Mouse (Mus musculus) liver, embryonic 14.5 days (tissue): ENCODE data around the gene Map2k5. TPM values are rescaled to one million over a fixed set of nuclear protein-coding genes. Genes with fewer than 3 reads are reported as not detected.

ENCODE experiments used
- ATAC-seq: fragments of 200-750 bp; cut with Nextera tagmentation; 2 replicates; pipeline ENCODE4 v1.8.0; 2017; ENCODE audit warnings: moderate number of reproducible peaks, mild to moderate bottlenecking, moderate library complexity; ENCODE audit not compliant: insufficient read depth
- DNase-seq, 3 experiments: peaks; one replicate each; pipeline ENCODE4 v3.0.0-alpha.2; 2012 to 2013; ENCODE audit warnings: low read depth in 3 of 3, low spot score in 3 of 3
- H3K27ac ChIP-seq: fragments of 300-500 bp; sonication (generic); 2 replicates; pipeline ENCODE4 v1.5.1; 2014; ENCODE audit warnings: moderate library complexity, mild to moderate bottlenecking, control low read depth, inconsistent platforms
- H3K27me3 ChIP-seq: fragments of 300-500 bp; sonication (generic); 2 replicates; pipeline ENCODE4 v1.6.1; 2014; ENCODE audit warnings: mild to moderate bottlenecking, low read length, moderate library complexity; ENCODE audit not compliant: control insufficient read depth, insufficient read depth
- H3K36me3 ChIP-seq: fragments of 300-500 bp; sonication (generic); replicated peaks from 2 replicates; pipeline ENCODE4 v1.6.1; 2014; ENCODE audit warnings: low read depth; ENCODE audit not compliant: control insufficient read depth, insufficient read depth
- H3K4me1 ChIP-seq, 2 experiments: fragments of 200-500 bp in 1 of 2; fragments of 300-500 bp in 1 of 2; sonication (generic) in 1 of 2; replicated peaks; 2 replicates each; pipeline ENCODE4 v1.6.1; 2012 to 2014; ENCODE audit warnings: antibody characterized with exemption in 1 of 2, inconsistent platforms in 1 of 2, low read length in 1 of 2; ENCODE audit not compliant: control insufficient read depth in 2 of 2, insufficient read depth in 2 of 2
- H3K4me2 ChIP-seq: fragments of 300-500 bp; sonication (generic); 2 replicates; pipeline ENCODE4 v1.6.1; 2014; ENCODE audit warnings: low read depth, mild to moderate bottlenecking, control low read depth, moderate library complexity
- H3K4me3 ChIP-seq, 2 experiments: fragments of 200-500 bp in 1 of 2; fragments of 300-500 bp in 1 of 2; sonication (generic) in 1 of 2; 2 replicates each; pipeline ENCODE4 v1.5.1; 2012 to 2014; ENCODE audit warnings: low read depth in 2 of 2, low read length in 2 of 2, mild to moderate bottlenecking in 2 of 2, control low read depth in 1 of 2, inconsistent platforms in 1 of 2, moderate library complexity in 1 of 2; ENCODE audit not compliant: insufficient read depth in 1 of 2
- H3K9ac ChIP-seq: fragments of 300-500 bp; sonication (generic); replicated peaks from 2 replicates; pipeline ENCODE4 v1.6.1; 2014; ENCODE audit warnings: mild to moderate bottlenecking, control low read depth, moderate library complexity
- H3K9me3 ChIP-seq: fragments of 300-500 bp; sonication (generic); 2 replicates; pipeline ENCODE4 v1.6.1; 2016; ENCODE audit warnings: low read length, mixed read lengths; ENCODE audit not compliant: control insufficient read depth
- CTCF ChIP-seq: IDR thresholded peaks from 2 replicates; pipeline ENCODE4 v1.5.1; 2016; ENCODE audit warnings: antibody characterized with exemption, low read depth, control low read depth
- EP300 ChIP-seq: IDR thresholded peaks from 2 replicates; pipeline ENCODE4 v1.6.1; 2016; ENCODE audit warnings: antibody characterized with exemption, low read depth
- WGBS: fragments of 180-500 bp; shearing (Covaris S2); extraction: QIAGEN DNeasy Blood & Tissue Kit; methylation state at CpG from one replicate; pipeline ENCODE4 v1.1.7; 2014; ENCODE audit not compliant: insufficient replicate concordance; 5-methylcytosine and 5-hydroxymethylcytosine counted together
- polyA plus RNA-seq, 2 experiments: library from polyadenylated mRNA; depleted of rRNA in 1 of 2; stranded (reverse) in 1 of 2; unstranded in 1 of 2; fragments of >200 nt; fragmentation: Nextera tagmentation in 1 of 2; extraction: Ambion mirVana in 1 of 2; gene quantifications; 2 replicates each; pipeline versions ENCODE4 v1.2.1 to v1.2.3; 2012 to 2014

The Map2k5 gene
- polyA plus RNA-seq, 2 experiments, result 6.1 to 7.4 TPM

DNA sequence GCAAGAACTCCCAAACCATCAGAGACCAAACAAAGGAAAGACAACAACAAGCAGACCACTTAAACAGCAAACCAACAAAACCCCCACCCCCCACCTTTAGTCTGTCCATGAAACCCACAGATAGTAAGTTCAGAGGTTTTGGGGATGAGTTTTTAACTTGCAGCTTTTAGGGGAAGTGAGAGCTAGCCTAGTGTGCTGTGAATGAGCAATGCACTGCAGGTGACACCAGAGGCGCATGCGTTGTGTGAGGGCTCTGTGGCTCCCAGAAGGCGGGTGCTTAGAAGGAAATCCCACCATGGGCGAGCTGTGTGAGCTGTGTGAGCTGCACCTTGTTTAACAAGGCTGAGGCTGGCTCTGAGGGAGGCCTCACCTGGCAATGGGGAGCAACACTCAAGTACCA is 184.9 kb downstream of the Map2k5 start:
- DNase-seq (no peak), ATAC-seq (no peak)
- Histone ChIP-seq H3K27me3 (no peaks in the 10 kb centered on the region), H3K4me3 (no peak overlapping the region), H3K9ac (no peak overlapping the region), H3K27ac (no peak overlapping the region), H3K9me3 (no peaks in the 10 kb centered on the region), H3K4me2 (no peak overlapping the region), H3K4me1 (peaks cover 0 to 2% of the 10 kb centered on the region in 2 experiments; a peak in 1 of 4 replicates), H3K36me3 (no peaks in the 10 kb centered on the region)
- TF ChIP-seq CTCF (no peak), EP300 (no peak)
- 76% methylated on average over 4 of the region's 4 CpGs for WGBS

DNA sequence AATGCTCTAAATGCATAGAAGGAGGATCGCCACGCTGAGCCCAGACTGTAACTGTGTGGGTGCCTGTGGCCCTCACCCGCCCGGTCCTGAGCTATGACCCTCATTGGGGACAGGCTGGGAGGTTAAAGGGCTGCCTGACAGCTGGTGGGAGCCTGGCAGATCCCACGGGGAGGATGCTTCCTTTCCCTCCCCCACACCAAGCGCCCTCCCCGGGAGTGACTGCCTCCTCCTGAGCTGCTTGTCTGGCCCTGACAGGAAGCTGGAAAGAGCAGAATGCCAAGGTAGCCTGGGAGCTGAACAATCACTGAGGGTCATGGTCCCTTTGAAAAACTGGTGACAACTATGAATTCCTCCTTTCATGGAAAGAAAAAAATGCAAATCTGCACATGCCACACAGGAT is 190.4 kb downstream of the Map2k5 start:
- no peaks in the 10 kb centered on the region for H3K9me3 ChIP-seq
- WGBS, result 56% methylated on average over 7 of the region's 7 CpGs
- H3K9ac ChIP-seq, result no peak overlapping the region
- DNase-seq, result no peak
- no peak for TF ChIP-seq CTCF
- TF ChIP-seq EP300, result no peak
- no peak for ATAC-seq
- no peak overlapping the region for H3K4me3 ChIP-seq
- no peak overlapping the region for H3K27ac ChIP-seq
- no peaks in the 10 kb centered on the region for H3K27me3 ChIP-seq
- no peaks in the 10 kb centered on the region for H3K36me3 ChIP-seq
- H3K4me2 ChIP-seq, result no peak overlapping the region
- no peaks in the 10 kb centered on the region; a peak in 1 of 4 replicates for H3K4me1 ChIP-seq

DNA sequence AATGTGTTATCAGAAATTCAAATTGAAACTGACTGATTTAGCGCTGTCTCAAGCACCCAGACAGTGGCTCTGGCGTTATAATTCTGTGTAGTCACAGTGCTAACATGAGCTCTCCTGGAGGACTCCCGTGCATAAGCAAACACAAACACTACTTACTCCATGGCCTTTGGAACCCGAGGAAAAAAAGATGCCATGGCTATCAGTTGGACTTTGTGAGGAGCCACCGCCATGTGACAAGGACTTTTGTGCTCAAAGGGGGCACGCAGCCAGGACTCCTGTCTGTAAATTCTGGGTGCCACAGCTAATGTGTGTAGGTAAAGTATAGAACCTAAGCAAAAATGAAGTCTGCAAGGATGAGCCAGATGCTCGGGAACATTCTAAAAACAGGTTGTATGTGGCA is 192.5 kb downstream of the Map2k5 start:
- peak in 1 of 3 experiments; percentile 3 for DNase-seq
- Histone ChIP-seq H3K9me3 (no peaks in the 10 kb centered on the region), H3K27ac (no peak overlapping the region), H3K4me1 (no peaks in the 10 kb centered on the region; a peak in 1 of 4 replicates), H3K9ac (no peak overlapping the region), H3K4me2 (no peak overlapping the region), H3K4me3 (no peak overlapping the region), H3K36me3 (no peaks in the 10 kb centered on the region), H3K27me3 (no peaks in the 10 kb centered on the region)
- 67% methylated on average over 7 of the region's 7 CpGs for WGBS
- no peak for TF ChIP-seq CTCF
- TF ChIP-seq EP300, result no peak
- ATAC-seq, result no peak

DNA sequence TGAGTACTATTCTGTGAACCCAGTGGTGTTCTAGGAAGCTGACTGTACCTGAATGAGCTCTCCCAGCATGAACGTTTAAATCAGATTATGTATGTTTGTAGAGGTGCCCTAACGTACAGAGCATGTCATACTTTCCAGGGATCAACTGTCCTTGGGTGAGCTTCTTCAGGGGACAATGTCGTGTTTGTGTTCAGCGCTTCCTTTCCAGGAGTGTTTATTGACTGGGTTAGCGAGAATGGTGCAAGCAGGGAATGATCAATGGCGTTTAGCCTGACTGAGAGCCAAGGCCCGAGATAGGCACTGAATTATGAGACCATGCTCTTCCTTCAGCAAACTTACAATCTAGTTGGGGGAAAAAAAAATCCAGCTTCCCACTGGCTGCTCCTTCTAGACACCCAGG is 193.8 kb downstream of the Map2k5 start:
- TF ChIP-seq EP300, result no peak
- no peak overlapping the region for H3K27ac ChIP-seq
- no peak overlapping the region for H3K9ac ChIP-seq
- WGBS, result 59% methylated on average over 7 of the region's 7 CpGs
- no peaks in the 10 kb centered on the region for H3K36me3 ChIP-seq
- H3K27me3 ChIP-seq, result no peaks in the 10 kb centered on the region
- H3K4me1 ChIP-seq, result no peaks in the 10 kb centered on the region; a peak in 1 of 4 replicates
- DNase-seq (no peak), ATAC-seq (no peak)
- H3K9me3 ChIP-seq, result no peaks in the 10 kb centered on the region
- no peak overlapping the region for H3K4me3 ChIP-seq
- H3K4me2 ChIP-seq, result no peak overlapping the region

DNA sequence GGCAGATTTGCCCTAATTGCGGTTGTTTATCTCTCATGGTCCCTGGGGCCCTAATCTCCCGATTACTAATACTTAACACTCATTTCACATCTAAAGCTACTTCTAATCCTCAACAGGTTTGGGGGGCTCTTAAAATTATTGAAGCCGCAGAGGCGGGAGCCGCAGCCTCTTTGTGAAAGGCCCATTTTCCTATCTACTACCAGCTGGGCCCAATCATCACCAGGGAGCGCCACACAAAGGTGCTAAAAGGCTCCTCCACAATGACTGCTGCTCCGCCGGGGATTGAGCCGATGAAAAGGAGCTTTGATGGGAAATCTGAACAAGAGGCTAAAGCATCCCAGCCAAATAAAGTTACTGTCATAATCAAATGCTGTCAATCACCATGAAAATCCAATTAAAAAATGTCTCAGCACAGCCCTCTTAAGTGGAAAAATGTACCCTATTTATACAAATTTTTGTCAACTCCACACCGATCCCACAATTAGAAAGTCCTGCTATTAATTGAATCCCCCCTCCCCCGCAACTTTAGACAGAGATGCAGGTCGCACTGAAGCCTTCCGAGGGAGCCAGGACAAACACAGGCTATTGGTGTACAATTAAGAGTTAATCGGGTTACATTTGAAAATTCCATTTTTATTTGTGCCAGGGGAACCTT is 195.3 kb downstream of the Map2k5 start:
- 74% methylated on average over 14 of the region's 14 CpGs for WGBS

More for the DNA sequence above, 195.3 kb downstream of the Map2k5 start:
- no peaks in the 10 kb centered on the region; a peak in 1 of 4 replicates for H3K4me1 ChIP-seq
- H3K9me3 ChIP-seq, result no peaks in the 10 kb centered on the region
- no peak overlapping the region for H3K9ac ChIP-seq
- H3K27ac ChIP-seq, result no peak overlapping the region
- H3K27me3 ChIP-seq, result no peaks in the 10 kb centered on the region
- DNase-seq (no peak), ATAC-seq (no peak)
- H3K4me2 ChIP-seq, result no peak overlapping the region
- no peaks in the 10 kb centered on the region for H3K36me3 ChIP-seq
- H3K4me3 ChIP-seq, result no peak overlapping the region
- TF ChIP-seq EP300 (no peak), CTCF (no peak)
